ENCODE assay signal across 8 mouse cellular contexts in the genomic region with DNA sequence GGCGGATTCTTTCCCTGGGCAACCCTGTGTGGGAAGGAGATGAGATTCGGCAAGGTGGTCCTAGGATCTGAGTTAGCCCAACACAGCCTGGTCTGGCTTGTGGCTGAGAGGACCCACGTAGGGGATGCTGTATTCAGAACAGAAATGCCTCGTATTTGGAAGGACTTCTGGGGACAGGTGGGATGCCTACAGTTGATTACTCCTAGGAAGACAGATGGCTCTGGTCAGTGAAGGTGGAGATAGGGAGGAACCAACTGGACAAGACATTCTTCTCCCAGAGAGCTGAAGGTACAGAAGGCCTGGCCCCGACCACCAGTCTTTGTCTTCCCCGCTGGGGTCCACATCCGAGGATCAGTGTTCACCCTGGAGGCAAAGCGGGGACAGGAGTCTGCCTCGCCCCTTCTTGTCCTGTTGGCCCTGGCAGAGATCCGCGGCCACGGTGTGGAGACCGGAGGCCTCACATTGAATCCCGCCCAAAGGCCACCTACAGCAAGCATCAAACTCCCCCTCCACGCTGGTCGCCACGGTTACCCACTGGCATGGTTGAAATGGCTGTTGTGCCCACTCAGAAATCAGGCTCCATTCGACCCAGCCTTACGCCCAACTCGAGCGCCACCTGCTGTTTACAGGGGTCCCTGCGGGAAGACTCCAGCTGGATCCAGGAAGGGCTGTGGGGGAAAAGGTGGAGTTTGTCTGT.
DNase-seq lines count a peak whose midpoint lies in the region; ATAC-seq and TF ChIP-seq lines count a peak whose summit lies in the region.

No protein-coding gene starts in this region.

- peak; percentile 72 for ATAC-seq in cerebellum, adult (ENCODE audit: insufficient number of reproducible peaks, low FRiP score, low TSS enrichment)
- peak; percentile 81 for ATAC-seq in forebrain, embryonic 14.5 days
- ATAC-seq in hematopoietic stem cell, adult 5-6 weeks (replicated peaks in 1 of 2; ENCODE audit: insufficient read depth in 1 of 2, low FRiP score in 2 of 2, low TSS enrichment in 1 of 2, low read depth in 1 of 2, poor library complexity in 2 of 2, severe bottlenecking in 2 of 2), result peak; percentile 74; a peak in 3 of 4 replicates
- ATAC-seq in lung, embryonic 16.5 days (ENCODE audit: low read depth), result 0 out of 2 replicates have a peak, but pooled peaks have one; percentile 21

- H3K4me2 ChIP-seq in forebrain, embryonic 14.5 days (ENCODE audit: low read length), result peak overlapping the region; percentile 38
- 0 out of 2 replicates have a peak overlapping the region, but pooled peaks have one; percentile 21 for H3K4me2 ChIP-seq in lung, embryonic 16.5 days (ENCODE audit: low read depth, low read length)

- H3K4me1 ChIP-seq in forebrain, embryonic 14.5 days (ENCODE audit: control insufficient read depth, insufficient read depth, low read length), result 0 out of 2 replicates have a peak, but pooled peaks cover 3% of the 10 kb centered on the region
- H3K4me1 ChIP-seq in lung, embryonic 16.5 days (replicated peaks; ENCODE audit: control insufficient read depth, insufficient read depth, low read length), result peaks cover 10% of the 10 kb centered on the region

- peak; percentile 84 for TF ChIP-seq CTCF in layer of hippocampus, adult 2 months (conservative IDR thresholded peaks at IDR 0.05)

- DNase-seq in ES-CJ7 (ENCODE audit: low read depth, low spot score), result peak; percentile 59
- DNase-seq in forebrain, embryonic 14.5 days (ENCODE audit: low spot score), result peak; percentile 83
- peak; percentile 65 to 89 for DNase-seq in layer of hippocampus, adult 2 months (ENCODE audit: low spot score in 2 of 2)
- DNase-seq in ovary, postnatal 10 days (ENCODE audit: low spot score), result peak; percentile 34
- DNase-seq in thymus, postnatal 0 days (ENCODE audit: low spot score), result peak; percentile 71

- H3K9me3 ChIP-seq in forebrain, embryonic 14.5 days (replicated peaks; ENCODE audit: control insufficient read depth, low read length), result no peaks in the 10 kb centered on the region
- H3K9me3 ChIP-seq in lung, embryonic 16.5 days (ENCODE audit: control insufficient read depth, low read length), result no peaks in the 10 kb centered on the region

- WGBS in forebrain, embryonic 14.5 days, result 18% methylated on average over 22 of the region's 22 CpGs
- WGBS in lung, embryonic 16.5 days, result 37% methylated on average over 22 of the region's 22 CpGs

- no peak overlapping the region for H3K4me3 ChIP-seq in forebrain, embryonic 14.5 days (ENCODE audit: low read depth, low read length)
- peak overlapping the region; percentile 43 for H3K4me3 ChIP-seq in layer of hippocampus, adult 2 months
- H3K4me3 ChIP-seq in lung, embryonic 16.5 days (ENCODE audit: low read length), result no peak overlapping the region

- no peak overlapping the region for H3K27ac ChIP-seq in forebrain, embryonic 14.5 days (ENCODE audit: low read depth, low read length)
- peak overlapping the region; percentile 71; the same call in 1 of the 2 replicates for H3K27ac ChIP-seq in layer of hippocampus, adult 2 months
- no peak overlapping the region for H3K27ac ChIP-seq in lung, embryonic 16.5 days (ENCODE audit: low read length)

- peak overlapping the region; percentile 35; the same call in 1 of the 2 replicates for H3K9ac ChIP-seq in forebrain, embryonic 14.5 days (ENCODE audit: low read length)
- H3K9ac ChIP-seq in lung, embryonic 16.5 days (ENCODE audit: low read length), result no peak overlapping the region

- no peaks in the 10 kb centered on the region for H3K27me3 ChIP-seq in forebrain, embryonic 14.5 days (replicated peaks; ENCODE audit: control insufficient read depth, insufficient read depth, low read length)
- H3K27me3 ChIP-seq in lung, embryonic 16.5 days (ENCODE audit: control insufficient read depth, insufficient read depth, low read depth, low read length), result peaks cover 6% of the 10 kb centered on the region

- H3K36me3 ChIP-seq in forebrain, embryonic 14.5 days (ENCODE audit: control insufficient read depth, insufficient read depth, low read length), result no peaks in the 10 kb centered on the region
- H3K36me3 ChIP-seq in lung, embryonic 16.5 days (ENCODE audit: control insufficient read depth, insufficient read depth, low read length), result no peaks in the 10 kb centered on the region

Comparison
In these comparisons a context has a peak if more than half of its experiments do, and no peak if none do; other contexts are left out.
1. ATAC-seq: peak in every context shown above with its lines; median percentile 81 in forebrain, embryonic 14.5 days; 74 in hematopoietic stem cell, adult 5-6 weeks; 72 in cerebellum, adult; 21 in lung, embryonic 16.5 days.